9 mouse cellular contexts compared by ENCODE assay signal in genomic region chr12:111671431-111671902, GRCm38 (mm10). TPM values are rescaled to one million over a fixed set of nuclear protein-coding genes. Genes with fewer than 3 reads are reported as not detected.
DNase-seq lines count a peak whose midpoint lies in the region; ATAC-seq and TF ChIP-seq lines count a peak whose summit lies in the region.
"Had no signal": no experiment of that assay in that cellular context is flagged by ENCODE, and none has a peak within 500 bp of the region (broad histone marks: within the 10 kb centered on the region; RNA-seq: fewer than 3 reads in every experiment).

No protein-coding gene starts in this region.

- H3K4me1 ChIP-seq in kidney, adult 2 months (ENCODE audit: control insufficient read depth, insufficient read depth, low read length), result peaks cover 13% of the 10 kb centered on the region
- H3K4me1 ChIP-seq in liver, embryonic 12.5 days, result peaks cover 60% of the 10 kb centered on the region

- TF ChIP-seq CTCF in kidney, adult 2 months (conservative IDR thresholded peaks at IDR 0.05; ENCODE audit: insufficient read depth, insufficient read length, low read depth, low read length), result no peak

- H3K4me3 ChIP-seq in kidney, adult 2 months (ENCODE audit: insufficient read depth, low read depth, low read length), result peak overlapping the region; percentile 61
- H3K4me3 ChIP-seq in liver, embryonic 12.5 days, result peak overlapping the region; percentile 53

- H3K27me3 ChIP-seq in kidney, adult 2 months (replicated peaks; ENCODE audit: control insufficient read depth, insufficient read depth, low read length), result no peaks in the 10 kb centered on the region
- H3K27me3 ChIP-seq in liver, embryonic 12.5 days (replicated peaks), result peaks cover 77% of the 10 kb centered on the region
- H3K27me3 ChIP-seq: Patski had no signal

- H3K9me3 ChIP-seq in liver, embryonic 12.5 days (replicated peaks), result no peaks in the 10 kb centered on the region

- H3K27ac ChIP-seq in kidney, adult 2 months (ENCODE audit: insufficient read depth, low read depth, low read length), result peak overlapping the region; percentile 13; the same call in 1 of the 2 replicates
- no peak overlapping the region for H3K27ac ChIP-seq in liver, embryonic 12.5 days

- peak overlapping the region; percentile 74 for H3K4me2 ChIP-seq in liver, embryonic 12.5 days

- under 1% methylated on average over 34 of the region's 34 CpGs for WGBS in kidney, adult 2 months
- under 1% methylated on average over 34 of the region's 34 CpGs for WGBS in liver, embryonic 12.5 days (ENCODE audit: insufficient replicate concordance)

- peak overlapping the region; percentile 46 for H3K9ac ChIP-seq in liver, embryonic 12.5 days

- TF ChIP-seq POLR2A in kidney, adult 2 months (IDR thresholded peaks at IDR 0.05; ENCODE audit: low read depth, low read length), result no peak

- ATAC-seq in liver, embryonic 12.5 days, result no peak

- peak; percentile 84 for DNase-seq in layer of hippocampus, adult 11-12 months (ENCODE audit: low spot score)
- DNase-seq in layer of hippocampus, adult 9-10 months (ENCODE audit: low spot score), result no peak
- DNase-seq in cerebellum, postnatal 10 days, result peak; percentile 89 to 90
- peak; percentile 44 for DNase-seq in gastrocnemius, postnatal 25 days
- DNase-seq in kidney, adult 2 months, result peak; percentile 58
- DNase-seq in naive thymus-derived CD4-positive, alpha-beta T cell, adult 2 months (ENCODE audit: low read depth), result peak; percentile 81
- peak; percentile 60 for DNase-seq in thymus, postnatal 25 days

- H3K36me3 ChIP-seq in kidney, adult 2 months (ENCODE audit: control insufficient read depth, insufficient read depth, low read length), result no peaks in the 10 kb centered on the region
- no peaks in the 10 kb centered on the region for H3K36me3 ChIP-seq in liver, embryonic 12.5 days

RNA-seq across cellular contexts. Expression of gene Ckb, which starts 0.7 kb away (rescaled TPM):
- 10 to 100 TPM; 14.9 to 15.6 TPM for total RNA-seq in gastrocnemius, postnatal 25 days (2021)
- polyA plus RNA-seq in kidney, adult 2 months (2012; rRNA removed), result 280 and 340 TPM in 2 replicates
- 54.1 and 54.6 TPM in 2 replicates for polyA plus RNA-seq in liver, embryonic 12.5 days (2016; fragmentation: Nextera tagmentation; extraction: Ambion mirVana)

RNA-seq across cellular contexts. Expression of gene Trmt61a, which starts 6.4 kb away (rescaled TPM):
- total RNA-seq in gastrocnemius, postnatal 25 days (2021), result 1 to 10 TPM; 2.7 to 2.9 TPM
- polyA plus RNA-seq in kidney, adult 2 months (2012; rRNA removed), result 12.4 and 16.9 TPM in 2 replicates
- polyA plus RNA-seq in liver, embryonic 12.5 days (2016; fragmentation: Nextera tagmentation; extraction: Ambion mirVana), result 19.4 and 20.9 TPM in 2 replicates

RNA-seq across cellular contexts. Expression of gene Bag5, which starts 41.6 kb away (rescaled TPM):
- 10 to 100 TPM; 10.9 to 14.6 TPM for total RNA-seq in gastrocnemius, postnatal 25 days (2021)
- 11.3 and 14.6 TPM in 2 replicates for polyA plus RNA-seq in kidney, adult 2 months (2012; rRNA removed)
- 28.4 and 28.5 TPM in 2 replicates for polyA plus RNA-seq in liver, embryonic 12.5 days (2016; fragmentation: Nextera tagmentation; extraction: Ambion mirVana)

RNA-seq across cellular contexts. Expression of gene Apopt1, which starts 41.6 kb away (rescaled TPM):
- 10 to 100 TPM; 37.7 to 38.9 TPM for total RNA-seq in gastrocnemius, postnatal 25 days (2021)
- polyA plus RNA-seq in kidney, adult 2 months (2012; rRNA removed), result 63.8 and 68.4 TPM in 2 replicates
- 36.3 and 36.5 TPM in 2 replicates for polyA plus RNA-seq in liver, embryonic 12.5 days (2016; fragmentation: Nextera tagmentation; extraction: Ambion mirVana)
